Mouse (Mus musculus) liver, embryonic 11.5 days (tissue): ENCODE data around the gene B430218F22Rik. TPM values are rescaled to one million over a fixed set of nuclear protein-coding genes. Genes with fewer than 3 reads are reported as not detected.

Experiments
- polyA plus RNA-seq: library from polyadenylated mRNA; unstranded; fragments of >200 nt; fragmentation: Nextera tagmentation; extraction: Ambion mirVana; gene quantifications from 2 replicates; pipeline ENCODE4 v1.2.1, GENCODE M21; 2014

Gene B430218F22Rik
- polyA plus RNA-seq, 1 experiment from 2014 or later: 0.22 TPM

Other genes with a start within 250 kb of the B430218F22Rik start
- gene Mrps30, start 622 bp downstream of the B430218F22Rik start, polyA plus RNA-seq: 47.2 and 47.8 TPM in 2 replicates